8 mouse cellular contexts compared by ENCODE assay signal in the genomic region with DNA sequence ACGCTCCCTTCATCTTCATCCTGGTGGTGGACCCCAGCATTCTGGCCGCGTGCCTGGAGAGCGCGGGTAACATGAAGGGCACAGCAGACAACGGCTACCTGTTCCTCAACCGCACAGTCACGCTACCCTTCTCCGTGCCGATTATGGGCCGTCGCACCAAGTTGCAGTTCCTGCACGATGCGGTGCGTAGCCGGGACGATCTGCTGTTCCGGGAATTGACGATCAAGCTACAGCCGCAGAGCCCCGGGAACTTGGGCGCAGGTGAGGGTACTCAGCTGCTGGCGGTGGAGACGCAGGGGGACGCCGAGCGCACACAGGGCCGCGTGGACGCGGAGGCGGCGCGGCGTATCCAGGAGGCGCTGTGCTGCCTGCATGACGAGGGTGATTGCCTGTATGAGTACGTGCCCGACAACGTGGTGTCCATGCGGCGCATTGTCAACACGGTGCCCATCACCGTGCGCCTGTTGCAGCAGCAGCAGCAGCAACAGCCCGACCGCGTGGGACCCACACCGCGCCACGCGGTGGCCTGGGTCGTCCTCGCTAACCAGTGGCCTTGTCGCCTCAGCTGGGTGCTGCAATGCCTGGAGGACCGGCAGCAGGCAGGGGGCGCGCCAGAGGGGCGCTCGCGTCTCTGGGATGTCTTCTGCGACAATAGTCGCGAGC. TPM values are rescaled to one million over a fixed set of nuclear protein-coding genes. Genes with fewer than 3 reads are reported as not detected.
DNase-seq lines count a peak whose midpoint lies in the region; ATAC-seq and TF ChIP-seq lines count a peak whose summit lies in the region.

No protein-coding gene starts in this region.

- H3K36me3 ChIP-seq in embryonic facial prominence, embryonic 13.5 days: peaks cover 2% of the 10 kb centered on the region; the same call in 1 of the 2 replicates
- peaks cover 7% of the 10 kb centered on the region for H3K36me3 ChIP-seq in heart, embryonic 13.5 days
- peaks cover 6% of the 10 kb centered on the region; the same call in 1 of the 2 replicates for H3K36me3 ChIP-seq in liver, embryonic 13.5 days
- no peaks in the 10 kb centered on the region for H3K36me3 ChIP-seq in thymus, adult 2 months (ENCODE audit: control insufficient read depth, insufficient read depth, low read length)

- no peak for ATAC-seq in embryonic facial prominence, embryonic 13.5 days (ENCODE audit: insufficient number of reproducible peaks, insufficient read depth, low FRiP score, low TSS enrichment, low read depth)
- ATAC-seq in heart, embryonic 13.5 days (ENCODE audit: extremely low read depth, insufficient number of reproducible peaks, low FRiP score, low TSS enrichment): no peak
- ATAC-seq in liver, embryonic 13.5 days (ENCODE audit: low read depth): 0 out of 2 replicates have a peak, but pooled peaks have one; percentile 16
- ATAC-seq in monocyte, adult 5-6 weeks (replicated peaks; ENCODE audit: insufficient number of reproducible peaks, low FRiP score, low TSS enrichment, poor library complexity, severe bottlenecking): 0 out of 2 replicates have a peak, but pooled peaks have one; percentile 10

- under 1% methylated on average over 64 of the region's 64 CpGs for WGBS in embryonic facial prominence, embryonic 13.5 days
- 2% methylated on average over 64 of the region's 64 CpGs for WGBS in heart, embryonic 13.5 days
- 2% methylated on average over 64 of the region's 64 CpGs for WGBS in liver, embryonic 13.5 days (ENCODE audit: insufficient replicate concordance)
- under 1% methylated on average over 64 of the region's 64 CpGs for WGBS in thymus, adult 2 months

- TF ChIP-seq CTCF in thymus, adult 2 months (IDR thresholded peaks at IDR 0.05; ENCODE audit: borderline replicate concordance, control insufficient read depth, extremely low read depth, insufficient read depth, low read length, poor library complexity): peak; percentile 63; the same call in 1 of the 2 replicates

- H3K4me1 ChIP-seq in embryonic facial prominence, embryonic 13.5 days: peaks cover 30% of the 10 kb centered on the region
- H3K4me1 ChIP-seq in heart, embryonic 13.5 days: peaks cover 31% of the 10 kb centered on the region
- peaks cover 28% of the 10 kb centered on the region for H3K4me1 ChIP-seq in liver, embryonic 13.5 days (replicated peaks)
- H3K4me1 ChIP-seq in thymus, adult 2 months (replicated peaks; ENCODE audit: control insufficient read depth, insufficient read depth, low read length): peaks cover 11% of the 10 kb centered on the region

- H3K4me3 ChIP-seq in embryonic facial prominence, embryonic 13.5 days: peak overlapping the region; percentile 44
- H3K4me3 ChIP-seq in heart, embryonic 13.5 days: peak overlapping the region; percentile 54
- peak overlapping the region; percentile 33 for H3K4me3 ChIP-seq in liver, embryonic 13.5 days (replicated peaks)
- H3K4me3 ChIP-seq in thymus, adult 2 months (ENCODE audit: control insufficient read depth, insufficient read depth, low read length): peak overlapping the region; percentile 36

- peak overlapping the region; percentile 91 for H3K4me2 ChIP-seq in embryonic facial prominence, embryonic 13.5 days
- H3K4me2 ChIP-seq in heart, embryonic 13.5 days: peak overlapping the region; percentile 87
- peak overlapping the region; percentile 54 for H3K4me2 ChIP-seq in liver, embryonic 13.5 days

- H3K27me3 ChIP-seq in embryonic facial prominence, embryonic 13.5 days: peaks cover 69% of the 10 kb centered on the region
- peaks cover 75% of the 10 kb centered on the region for H3K27me3 ChIP-seq in heart, embryonic 13.5 days (replicated peaks)
- peaks cover 69% of the 10 kb centered on the region for H3K27me3 ChIP-seq in liver, embryonic 13.5 days
- peaks cover 9% of the 10 kb centered on the region; the same call in 1 of the 2 replicates for H3K27me3 ChIP-seq in thymus, adult 2 months (ENCODE audit: control insufficient read depth, insufficient read depth, low read length)

- peak overlapping the region; percentile 65 for H3K9ac ChIP-seq in embryonic facial prominence, embryonic 13.5 days
- peak overlapping the region; percentile 74 for H3K9ac ChIP-seq in heart, embryonic 13.5 days
- H3K9ac ChIP-seq in liver, embryonic 13.5 days: no peak overlapping the region

- no peak for TF ChIP-seq POLR2A in thymus, adult 2 months (IDR thresholded peaks at IDR 0.05; ENCODE audit: control insufficient read depth, extremely low read depth, insufficient read depth, low read length, poor library complexity)

- H3K27ac ChIP-seq in embryonic facial prominence, embryonic 13.5 days: no peak overlapping the region
- H3K27ac ChIP-seq in heart, embryonic 13.5 days (replicated peaks): no peak overlapping the region
- H3K27ac ChIP-seq in liver, embryonic 13.5 days: no peak overlapping the region
- no peak overlapping the region for H3K27ac ChIP-seq in thymus, adult 2 months (ENCODE audit: control insufficient read depth, insufficient read depth, low read length)

- peak; percentile 40 for DNase-seq in ovary, postnatal 14 days (ENCODE audit: low spot score)
- no peak for DNase-seq in ovary, adult 18-20 months (ENCODE audit: low spot score)
- peak; percentile 83 for DNase-seq in kidney, postnatal 10 days
- DNase-seq in liver, embryonic 13.5 days: no peak
- peak; percentile 70 for DNase-seq in thymus, adult 2 months

- H3K9me3 ChIP-seq in embryonic facial prominence, embryonic 13.5 days: no peaks in the 10 kb centered on the region
- H3K9me3 ChIP-seq in heart, embryonic 13.5 days: no peaks in the 10 kb centered on the region
- H3K9me3 ChIP-seq in liver, embryonic 13.5 days (replicated peaks): no peaks in the 10 kb centered on the region

RNA-seq across cellular contexts. Expression of a gene that starts 6.2 kb away (rescaled TPM):
- polyA plus RNA-seq in embryonic facial prominence, embryonic 13.5 days (2015; fragmentation: Nextera tagmentation; extraction: Ambion mirVana): 0.08 and 0.15 TPM in 2 replicates
- 0.06 TPM in 1 of 2 replicates, not detected in the other for polyA plus RNA-seq in heart, embryonic 13.5 days (2015; fragmentation: Nextera tagmentation; extraction: Ambion mirVana)
- polyA plus RNA-seq in liver, embryonic 13.5 days (2015; fragmentation: Nextera tagmentation; extraction: Ambion mirVana): not detected in 2 replicates
- total RNA-seq in monocyte, adult 5-6 weeks (2017): not detected in 3 replicates
- polyA plus RNA-seq in thymus, adult 2 months (2012; rRNA removed): 1.1 and 1.2 TPM in 2 replicates

RNA-seq across cellular contexts. Expression of a gene that starts 15.7 kb away (rescaled TPM):
- 60.2 and 64.1 TPM in 2 replicates for polyA plus RNA-seq in embryonic facial prominence, embryonic 13.5 days (2015; fragmentation: Nextera tagmentation; extraction: Ambion mirVana)
- polyA plus RNA-seq in heart, embryonic 13.5 days (2015; fragmentation: Nextera tagmentation; extraction: Ambion mirVana): 71.4 and 77.4 TPM in 2 replicates
- 39.5 and 45.2 TPM in 2 replicates for polyA plus RNA-seq in liver, embryonic 13.5 days (2015; fragmentation: Nextera tagmentation; extraction: Ambion mirVana)
- total RNA-seq in monocyte, adult 5-6 weeks (2017): 19.9 to 35.2 TPM (median 23.4 TPM) in 3 replicates
- 86.7 and 90.2 TPM in 2 replicates for polyA plus RNA-seq in thymus, adult 2 months (2012; rRNA removed)

RNA-seq across cellular contexts. Expression of a gene that starts 15.7 kb away (rescaled TPM):
- 2.3 and 2.7 TPM in 2 replicates for polyA plus RNA-seq in embryonic facial prominence, embryonic 13.5 days (2015; fragmentation: Nextera tagmentation; extraction: Ambion mirVana)
- polyA plus RNA-seq in heart, embryonic 13.5 days (2015; fragmentation: Nextera tagmentation; extraction: Ambion mirVana): 1.5 TPM in 2 replicates
- 1.3 TPM in 2 replicates for polyA plus RNA-seq in liver, embryonic 13.5 days (2015; fragmentation: Nextera tagmentation; extraction: Ambion mirVana)
- total RNA-seq in monocyte, adult 5-6 weeks (2017): 3.5 to 4.4 TPM (median 4.0 TPM) in 3 replicates
- polyA plus RNA-seq in thymus, adult 2 months (2012; rRNA removed): 13.2 and 15.5 TPM in 2 replicates

RNA-seq across cellular contexts. Expression of a gene that starts 39.0 kb away (rescaled TPM):
- polyA plus RNA-seq in embryonic facial prominence, embryonic 13.5 days (2015; fragmentation: Nextera tagmentation; extraction: Ambion mirVana): 26.0 and 30.3 TPM in 2 replicates
- polyA plus RNA-seq in heart, embryonic 13.5 days (2015; fragmentation: Nextera tagmentation; extraction: Ambion mirVana): 15.0 and 17.2 TPM in 2 replicates
- polyA plus RNA-seq in liver, embryonic 13.5 days (2015; fragmentation: Nextera tagmentation; extraction: Ambion mirVana): 7.8 and 8.3 TPM in 2 replicates
- total RNA-seq in monocyte, adult 5-6 weeks (2017): 8.9 to 26.0 TPM (median 18.8 TPM) in 3 replicates
- 130 and 137 TPM in 2 replicates for polyA plus RNA-seq in thymus, adult 2 months (2012; rRNA removed)

RNA-seq across cellular contexts. Expression of a gene that starts 53.2 kb away (rescaled TPM):
- 0.67 and 0.83 TPM in 2 replicates for polyA plus RNA-seq in embryonic facial prominence, embryonic 13.5 days (2015; fragmentation: Nextera tagmentation; extraction: Ambion mirVana)
- 0.12 and 0.32 TPM in 2 replicates for polyA plus RNA-seq in heart, embryonic 13.5 days (2015; fragmentation: Nextera tagmentation; extraction: Ambion mirVana)
- 1.3 and 1.5 TPM in 2 replicates for polyA plus RNA-seq in liver, embryonic 13.5 days (2015; fragmentation: Nextera tagmentation; extraction: Ambion mirVana)
- 4.2 to 8.9 TPM (median 5.1 TPM) in 3 replicates for total RNA-seq in monocyte, adult 5-6 weeks (2017)
- polyA plus RNA-seq in thymus, adult 2 months (2012; rRNA removed): 4.5 and 4.7 TPM in 2 replicates

Comparison
In these comparisons a context has a peak if more than half of its experiments do, and no peak if none do; other contexts are left out.
1. DNase-seq: peak in ovary, postnatal 14 days (single experiment), kidney, postnatal 10 days (single experiment) and thymus, adult 2 months (single experiment); none in ovary, adult 18-20 months (single experiment) and liver, embryonic 13.5 days (single experiment).
2. ATAC-seq: peak in liver, embryonic 13.5 days (single experiment) and monocyte, adult 5-6 weeks (single experiment); none in embryonic facial prominence, embryonic 13.5 days (single experiment) and heart, embryonic 13.5 days (single experiment).
3. Peak in every context shown above with its lines, with median percentiles within 50 percentile points of each other: H3K4me2 ChIP-seq and H3K4me3 ChIP-seq.